Mouse (Mus musculus) olfactory bulb, adult 2 months (tissue): Measurements from ENCODE around the gene Hist1h2br.
"Not testable (repeated sequence)": the region's sequence is repeated elsewhere in the genome, so short reads cannot be mapped to it uniquely, and the experiment has no call there.

Source experiments
- CTCF ChIP-seq: fragments of 200-500 bp; IDR thresholded peaks from 2 replicates; pipeline ENCODE4 v1.5.1; 2012; ENCODE audit warnings: low read depth, mild to moderate bottlenecking, low read length, moderate library complexity; ENCODE audit not compliant: insufficient read depth
- POLR2A ChIP-seq: fragments of 200-500 bp; IDR thresholded peaks from 2 replicates; pipeline ENCODE4 v1.6.1; 2012; ENCODE audit warnings: mild to moderate bottlenecking, low read depth, low read length, moderate library complexity; ENCODE audit not compliant: insufficient read depth

DNA sequence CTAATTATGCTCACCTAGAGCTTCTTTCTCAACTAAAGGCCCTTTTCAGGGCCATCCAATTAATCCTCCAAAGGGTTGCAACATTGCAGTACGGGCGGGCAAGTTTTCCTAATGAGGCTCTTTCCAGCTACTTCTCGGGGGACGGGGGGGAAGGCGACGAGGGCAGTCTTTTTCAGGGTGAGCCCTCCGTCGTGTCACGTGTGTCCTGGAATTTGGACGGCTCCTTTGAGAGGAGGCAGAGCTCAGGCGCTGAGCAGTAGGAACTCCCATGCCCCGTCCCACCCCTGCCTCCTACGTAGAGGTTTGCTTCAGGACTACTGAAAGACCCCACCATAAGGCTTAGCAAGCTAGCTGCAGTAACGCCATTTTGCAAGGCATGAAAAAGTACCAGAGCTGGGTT lies 21.5 kb upstream of the Hist1h2br start:
- TF ChIP-seq POLR2A, CTCF: not testable (repeated sequence)
